Mouse (Mus musculus): ENCODE measurements around the gene Prmt1. TPM values are rescaled to one million over a fixed set of nuclear protein-coding genes. Genes with fewer than 3 reads are reported as not detected.

Prmt1 gene
- polyA plus RNA-seq, 1 experiment from 2014 or later, result 258 TPM

DNA sequence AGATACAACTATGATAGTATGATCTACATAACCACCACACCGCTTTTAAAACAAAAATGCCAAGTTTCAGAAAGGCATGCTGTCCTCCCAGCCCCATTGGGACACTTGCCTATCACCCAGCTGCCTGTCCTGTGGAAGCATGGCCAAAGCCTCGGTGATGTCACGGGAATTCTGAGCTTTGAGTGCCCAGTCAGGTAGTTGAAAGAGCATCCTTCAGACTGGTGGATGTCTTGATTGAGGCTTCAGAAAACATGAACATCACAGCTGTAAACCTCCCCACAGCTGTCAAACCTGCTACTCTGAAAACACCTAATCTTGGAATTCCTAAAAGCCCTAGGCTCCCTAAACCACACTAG lies 27.7 kb upstream of the Prmt1 start:
- Histone ChIP-seq H3K9me3 (ENCODE audit: control insufficient read depth, low read length) (no peaks in the 10 kb centered on the region), H3K4me3 (ENCODE audit: low read length) (no peak overlapping the region), H3K27me3 (ENCODE audit: control insufficient read depth, insufficient read depth, low read length) (no peaks in the 10 kb centered on the region), H3K36me3 (ENCODE audit: control insufficient read depth, insufficient read depth, low read length) (peaks cover 47% of the 10 kb centered on the region), H3K27ac (ENCODE audit: low read depth, low read length) (no peak overlapping the region), H3K4me1 (ENCODE audit: control insufficient read depth, insufficient read depth, low read length) (peaks cover 15% of the 10 kb centered on the region; the same call in 1 of the 2 replicates), H3K9ac (ENCODE audit: low read depth, low read length) (peak overlapping the region; percentile 14; the same call in 1 of the 2 replicates), H3K4me2 (replicated peaks; ENCODE audit: low read depth, low read length) (no peak overlapping the region)
- ATAC-seq (ENCODE audit: low FRiP score, low TSS enrichment), result no peak
- WGBS, result 96% methylated on average over 3 of the region's 3 CpGs

DNA sequence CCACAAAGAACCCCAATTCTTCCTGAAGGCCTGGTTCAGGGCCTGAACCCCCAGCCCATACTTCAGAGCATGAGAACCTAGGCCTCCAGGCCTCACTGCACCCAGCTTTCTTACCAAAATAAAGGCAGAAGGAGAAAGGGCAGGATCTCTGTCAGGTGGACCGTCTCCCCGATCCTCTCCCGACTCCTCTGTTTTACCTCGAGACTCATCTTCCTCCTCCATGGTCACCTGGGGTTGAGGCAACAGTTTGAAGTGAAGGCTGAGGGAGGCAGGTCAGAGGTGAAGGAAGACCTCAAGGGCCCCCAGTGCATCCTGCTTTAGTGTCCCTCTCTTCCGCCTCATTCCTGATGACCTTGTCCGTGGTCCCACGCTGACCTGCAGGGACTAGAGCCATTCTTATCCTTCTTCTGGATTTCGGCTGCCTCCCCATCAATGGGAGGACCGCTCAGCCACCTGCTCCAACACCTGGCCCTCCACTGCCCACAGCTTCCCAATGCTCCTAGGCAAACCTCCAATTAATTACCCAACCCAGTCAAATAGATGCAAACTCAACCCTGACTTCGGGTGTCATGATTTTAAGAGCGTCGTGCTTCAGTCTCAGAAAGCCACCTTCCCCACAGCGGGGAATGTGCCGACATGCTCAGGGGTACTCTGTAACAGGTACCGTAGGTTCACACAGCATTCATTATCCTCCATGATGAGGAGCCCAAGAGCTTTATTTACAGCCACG lies 27.2 kb upstream of the Prmt1 start:
- H3K9ac ChIP-seq (ENCODE audit: low read depth, low read length), result no peak overlapping the region
- 93% methylated on average over 16 of the region's 16 CpGs for WGBS

DNA sequence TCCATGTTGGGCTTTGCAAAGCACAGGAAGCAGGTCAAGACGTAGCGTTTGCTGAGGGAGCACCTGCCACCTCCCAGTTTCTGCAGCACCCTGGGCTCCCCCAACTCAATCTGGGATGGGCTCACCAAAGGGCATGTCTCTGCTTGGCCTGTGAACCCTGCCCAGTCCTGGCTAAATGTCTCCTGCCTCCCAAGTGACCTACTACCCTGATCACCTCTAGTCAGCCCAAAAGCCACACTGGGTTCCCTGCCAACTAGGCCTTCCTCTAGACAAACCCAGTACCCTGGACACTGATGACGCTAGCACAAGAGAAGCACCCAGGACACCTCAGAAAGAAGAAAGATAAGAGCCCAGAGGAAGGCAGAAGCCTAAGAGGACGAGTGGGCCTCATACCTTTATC lies 26.5 kb upstream of the Prmt1 start:
- no peak overlapping the region for H3K27ac ChIP-seq (ENCODE audit: low read depth, low read length)
- no peak overlapping the region for H3K4me3 ChIP-seq (ENCODE audit: low read length)
- H3K27me3 ChIP-seq (ENCODE audit: control insufficient read depth, insufficient read depth, low read length), result no peaks in the 10 kb centered on the region
- no peak overlapping the region for H3K4me2 ChIP-seq (replicated peaks; ENCODE audit: low read depth, low read length)
- peaks cover 9% of the 10 kb centered on the region; the same call in 1 of the 2 replicates for H3K4me1 ChIP-seq (ENCODE audit: control insufficient read depth, insufficient read depth, low read length)
- 92% methylated on average over 4 of the region's 4 CpGs for WGBS
- no peak for ATAC-seq (ENCODE audit: low FRiP score, low TSS enrichment)
- peaks cover 59% of the 10 kb centered on the region for H3K36me3 ChIP-seq (ENCODE audit: control insufficient read depth, insufficient read depth, low read length)
- no peak overlapping the region for H3K9ac ChIP-seq (ENCODE audit: low read depth, low read length)
- no peaks in the 10 kb centered on the region for H3K9me3 ChIP-seq (ENCODE audit: control insufficient read depth, low read length)

More for the DNA sequence above, 27.2 kb upstream of the Prmt1 start:
- H3K4me1 ChIP-seq (ENCODE audit: control insufficient read depth, insufficient read depth, low read length), result peaks cover 10% of the 10 kb centered on the region; the same call in 1 of the 2 replicates
- no peaks in the 10 kb centered on the region for H3K9me3 ChIP-seq (ENCODE audit: control insufficient read depth, low read length)
- H3K4me3 ChIP-seq (ENCODE audit: low read length), result no peak overlapping the region
- peaks cover 52% of the 10 kb centered on the region for H3K36me3 ChIP-seq (ENCODE audit: control insufficient read depth, insufficient read depth, low read length)
- no peak overlapping the region for H3K4me2 ChIP-seq (replicated peaks; ENCODE audit: low read depth, low read length)
- no peaks in the 10 kb centered on the region for H3K27me3 ChIP-seq (ENCODE audit: control insufficient read depth, insufficient read depth, low read length)
- ATAC-seq (ENCODE audit: low FRiP score, low TSS enrichment), result no peak
- H3K27ac ChIP-seq (ENCODE audit: low read depth, low read length), result no peak overlapping the region

DNA sequence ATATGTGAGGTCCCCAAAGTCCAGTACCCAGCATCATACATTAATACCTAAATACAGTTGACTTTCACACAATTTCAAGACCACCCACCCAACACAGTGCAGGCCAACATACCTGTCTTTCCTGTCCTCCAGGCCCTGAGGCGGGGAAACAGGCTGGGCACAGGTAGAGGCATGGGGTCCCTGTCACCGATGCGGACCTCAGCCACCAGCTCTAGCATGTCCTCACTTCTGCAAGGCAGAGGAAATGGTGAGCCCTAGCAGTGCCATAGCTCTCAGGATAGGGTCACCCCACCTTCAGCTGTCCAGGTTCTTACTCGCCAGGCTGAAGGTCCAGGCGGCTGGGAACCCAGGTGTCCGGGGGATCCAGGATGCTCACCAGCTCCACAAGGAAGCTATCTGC lies 25.6 kb upstream of the Prmt1 start:
- Histone ChIP-seq H3K9me3 (ENCODE audit: control insufficient read depth, low read length) (no peaks in the 10 kb centered on the region), H3K4me3 (ENCODE audit: low read length) (no peak overlapping the region), H3K27me3 (ENCODE audit: control insufficient read depth, insufficient read depth, low read length) (no peaks in the 10 kb centered on the region), H3K4me1 (ENCODE audit: control insufficient read depth, insufficient read depth, low read length) (peaks cover 9% of the 10 kb centered on the region; the same call in 1 of the 2 replicates), H3K9ac (ENCODE audit: low read depth, low read length) (no peak overlapping the region), H3K36me3 (ENCODE audit: control insufficient read depth, insufficient read depth, low read length) (peaks cover 67% of the 10 kb centered on the region), H3K4me2 (replicated peaks; ENCODE audit: low read depth, low read length) (no peak overlapping the region), H3K27ac (ENCODE audit: low read depth, low read length) (no peak overlapping the region)
- WGBS, result 97% methylated on average over 6 of the region's 6 CpGs
- no peak for ATAC-seq (ENCODE audit: low FRiP score, low TSS enrichment)

DNA sequence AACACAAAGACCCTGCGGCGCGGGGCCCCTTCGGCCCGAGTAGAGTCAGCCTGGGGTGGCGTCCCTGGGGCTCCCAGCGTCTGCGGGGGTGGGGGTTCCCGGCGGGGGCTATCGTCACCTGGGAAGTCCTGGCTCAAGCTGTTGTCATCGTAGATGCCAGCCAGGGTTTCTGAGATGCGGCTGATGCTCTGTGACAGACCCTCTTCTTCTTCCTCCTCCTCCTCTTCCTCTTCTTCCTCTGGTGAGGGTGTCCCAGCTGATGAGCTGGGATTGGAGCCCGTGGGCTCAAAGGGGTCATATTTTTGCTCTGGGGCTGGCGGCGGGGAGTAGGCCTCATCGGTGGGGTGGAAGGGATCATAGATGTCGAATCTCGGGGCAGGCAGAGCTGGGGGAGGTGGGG lies 22.0 kb upstream of the Prmt1 start:
- 93% methylated on average over 19 of the region's 19 CpGs for WGBS
- Histone ChIP-seq H3K4me1 (ENCODE audit: control insufficient read depth, insufficient read depth, low read length) (no peaks in the 10 kb centered on the region), H3K36me3 (ENCODE audit: control insufficient read depth, insufficient read depth, low read length) (peaks cover 96% of the 10 kb centered on the region), H3K27me3 (ENCODE audit: control insufficient read depth, insufficient read depth, low read length) (no peaks in the 10 kb centered on the region), H3K9me3 (ENCODE audit: control insufficient read depth, low read length) (no peaks in the 10 kb centered on the region), H3K27ac (ENCODE audit: low read depth, low read length) (no peak overlapping the region), H3K9ac (ENCODE audit: low read depth, low read length) (no peak overlapping the region), H3K4me2 (replicated peaks; ENCODE audit: low read depth, low read length) (no peak overlapping the region), H3K4me3 (ENCODE audit: low read length) (no peak overlapping the region)
- ATAC-seq (ENCODE audit: low FRiP score, low TSS enrichment), result no peak

DNA sequence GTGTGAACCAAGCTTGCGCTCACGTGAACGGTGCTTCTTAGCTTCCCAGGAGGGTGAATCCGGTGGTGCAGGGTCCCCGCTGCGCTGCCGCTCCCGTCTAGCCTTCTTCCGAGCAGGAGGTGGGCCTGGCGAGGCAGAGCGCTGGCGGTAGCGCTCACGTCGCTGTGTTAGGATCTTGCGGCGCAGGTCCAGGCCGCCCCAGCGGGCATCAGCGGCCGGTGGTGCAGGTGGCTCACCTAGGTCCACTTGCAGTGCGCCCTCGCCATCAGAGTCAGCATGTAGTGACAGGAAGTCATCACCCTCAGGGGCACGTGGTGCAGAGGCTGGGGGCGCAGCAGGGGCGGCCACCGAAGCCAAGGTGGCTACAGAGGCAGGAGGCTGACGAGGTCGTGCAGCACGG lies 21.5 kb upstream of the Prmt1 start:
- H3K9me3 ChIP-seq (ENCODE audit: control insufficient read depth, low read length), result no peaks in the 10 kb centered on the region
- ATAC-seq (ENCODE audit: low FRiP score, low TSS enrichment), result no peak
- no peak overlapping the region for H3K4me3 ChIP-seq (ENCODE audit: low read length)
- H3K36me3 ChIP-seq (ENCODE audit: control insufficient read depth, insufficient read depth, low read length), result peaks cover 96% of the 10 kb centered on the region
- WGBS, result 96% methylated on average over 30 of the region's 30 CpGs
- H3K27ac ChIP-seq (ENCODE audit: low read depth, low read length), result no peak overlapping the region
- H3K4me1 ChIP-seq (ENCODE audit: control insufficient read depth, insufficient read depth, low read length), result no peaks in the 10 kb centered on the region
- no peak overlapping the region for H3K4me2 ChIP-seq (replicated peaks; ENCODE audit: low read depth, low read length)
- no peak overlapping the region for H3K9ac ChIP-seq (ENCODE audit: low read depth, low read length)
- no peaks in the 10 kb centered on the region for H3K27me3 ChIP-seq (ENCODE audit: control insufficient read depth, insufficient read depth, low read length)

DNA sequence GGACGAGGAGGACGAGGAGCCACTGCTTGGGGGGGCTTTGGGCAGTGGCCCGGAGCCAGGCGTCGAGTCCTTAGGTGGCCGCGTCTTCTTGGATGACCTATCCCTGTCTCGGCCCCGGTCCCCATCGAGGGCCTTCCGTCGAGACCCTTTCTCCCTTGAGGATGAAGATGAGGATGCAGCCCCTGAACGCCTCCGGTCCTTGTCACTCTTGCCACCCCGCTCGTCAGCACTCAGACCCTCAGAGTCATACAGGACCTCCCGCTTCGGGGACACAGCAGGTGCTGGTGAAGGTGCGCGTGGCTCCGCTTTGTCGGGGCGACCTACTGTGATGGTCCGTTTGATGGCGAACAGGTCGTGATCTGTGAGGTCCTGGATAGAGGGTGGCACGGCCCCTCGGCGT lies 20.8 kb upstream of the Prmt1 start:
- Histone ChIP-seq H3K9me3 (ENCODE audit: control insufficient read depth, low read length) (no peaks in the 10 kb centered on the region), H3K4me1 (ENCODE audit: control insufficient read depth, insufficient read depth, low read length) (no peaks in the 10 kb centered on the region), H3K9ac (ENCODE audit: low read depth, low read length) (no peak overlapping the region), H3K4me2 (replicated peaks; ENCODE audit: low read depth, low read length) (no peak overlapping the region), H3K27ac (ENCODE audit: low read depth, low read length) (no peak overlapping the region), H3K27me3 (ENCODE audit: control insufficient read depth, insufficient read depth, low read length) (no peaks in the 10 kb centered on the region), H3K36me3 (ENCODE audit: control insufficient read depth, insufficient read depth, low read length) (peaks cover 96% of the 10 kb centered on the region), H3K4me3 (ENCODE audit: low read length) (no peak overlapping the region)
- no peak for ATAC-seq (ENCODE audit: low FRiP score, low TSS enrichment)
- WGBS, result 95% methylated on average over 29 of the region's 29 CpGs

DNA sequence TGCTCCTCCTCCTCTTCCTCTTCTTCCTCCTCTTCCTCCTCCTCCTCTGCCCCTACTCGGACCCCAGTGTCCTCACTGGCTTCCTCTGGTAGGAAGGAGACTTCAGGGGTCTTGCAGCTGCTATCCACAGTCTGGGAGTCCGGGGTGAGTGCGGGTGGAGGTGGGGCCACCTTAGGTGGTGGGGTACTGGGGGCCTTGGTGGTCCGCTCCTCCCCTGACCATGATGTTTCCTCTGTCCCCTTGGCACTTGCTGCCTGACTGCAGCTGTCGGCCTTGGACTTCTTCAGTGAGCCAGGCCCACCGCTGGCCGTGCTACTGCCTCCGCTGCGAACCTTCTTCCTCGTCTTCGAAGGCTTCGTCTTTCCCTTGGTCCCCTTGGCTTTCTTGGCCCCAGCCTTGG lies 20.1 kb upstream of the Prmt1 start:
- H3K27ac ChIP-seq (ENCODE audit: low read depth, low read length), result no peak overlapping the region
- 94% methylated on average over 12 of the region's 12 CpGs for WGBS
- no peaks in the 10 kb centered on the region for H3K27me3 ChIP-seq (ENCODE audit: control insufficient read depth, insufficient read depth, low read length)
- no peak overlapping the region for H3K4me3 ChIP-seq (ENCODE audit: low read length)
- ATAC-seq (ENCODE audit: low FRiP score, low TSS enrichment), result no peak
- H3K9me3 ChIP-seq (ENCODE audit: control insufficient read depth, low read length), result no peaks in the 10 kb centered on the region
- no peak overlapping the region for H3K4me2 ChIP-seq (replicated peaks; ENCODE audit: low read depth, low read length)
- H3K4me1 ChIP-seq (ENCODE audit: control insufficient read depth, insufficient read depth, low read length), result peaks cover 4% of the 10 kb centered on the region; the same call in 1 of the 2 replicates
- H3K9ac ChIP-seq (ENCODE audit: low read depth, low read length), result no peak overlapping the region
- peaks cover 96% of the 10 kb centered on the region for H3K36me3 ChIP-seq (ENCODE audit: control insufficient read depth, insufficient read depth, low read length)

DNA sequence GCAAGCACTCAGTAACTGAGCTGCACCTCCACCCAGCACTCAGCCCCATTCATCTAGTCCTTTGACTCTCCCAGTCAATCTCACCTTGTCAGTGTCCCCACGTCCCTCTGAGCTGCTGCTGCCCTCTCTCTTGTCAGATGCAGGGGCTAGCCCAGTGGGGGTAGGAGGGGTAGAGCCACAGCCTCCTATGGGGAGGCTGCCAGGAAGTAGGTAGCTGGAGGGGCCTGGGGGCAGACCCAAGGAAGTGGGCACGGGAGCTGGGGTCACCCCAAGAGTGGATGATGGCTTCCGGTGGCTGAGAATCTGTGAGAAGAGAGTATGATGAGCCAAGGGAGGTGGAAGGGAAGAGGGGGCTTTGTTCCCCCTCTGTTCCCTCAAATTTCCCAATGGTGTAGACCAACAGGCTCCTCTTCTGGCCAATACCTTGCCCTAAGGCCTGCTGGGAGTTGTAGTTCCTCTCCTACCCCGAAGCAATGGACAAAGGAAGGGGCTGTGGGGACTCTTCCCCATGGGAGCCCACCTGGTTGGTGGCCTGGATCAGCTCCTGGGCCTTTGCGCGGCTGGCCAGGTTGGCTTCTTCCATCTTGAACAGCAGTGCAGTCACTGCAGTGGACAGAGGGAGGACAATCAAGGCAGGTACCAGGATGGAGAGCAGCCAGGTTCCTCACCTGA lies 19.1 kb upstream of the Prmt1 start:
- Histone ChIP-seq H3K27ac (ENCODE audit: low read depth, low read length) (no peak overlapping the region), H3K27me3 (ENCODE audit: control insufficient read depth, insufficient read depth, low read length) (no peaks in the 10 kb centered on the region), H3K4me1 (ENCODE audit: control insufficient read depth, insufficient read depth, low read length) (peaks cover 4% of the 10 kb centered on the region; the same call in 1 of the 2 replicates), H3K4me3 (ENCODE audit: low read length) (no peak overlapping the region), H3K36me3 (ENCODE audit: control insufficient read depth, insufficient read depth, low read length) (peaks cover 97% of the 10 kb centered on the region), H3K9ac (ENCODE audit: low read depth, low read length) (no peak overlapping the region), H3K4me2 (replicated peaks; ENCODE audit: low read depth, low read length) (no peak overlapping the region), H3K9me3 (ENCODE audit: control insufficient read depth, low read length) (no peaks in the 10 kb centered on the region)
- 84% methylated on average over 6 of the region's 6 CpGs for WGBS
- no peak for ATAC-seq (ENCODE audit: low FRiP score, low TSS enrichment)

Data from kidney, embryonic 14.5 days (tissue).